In the genomic region with DNA sequence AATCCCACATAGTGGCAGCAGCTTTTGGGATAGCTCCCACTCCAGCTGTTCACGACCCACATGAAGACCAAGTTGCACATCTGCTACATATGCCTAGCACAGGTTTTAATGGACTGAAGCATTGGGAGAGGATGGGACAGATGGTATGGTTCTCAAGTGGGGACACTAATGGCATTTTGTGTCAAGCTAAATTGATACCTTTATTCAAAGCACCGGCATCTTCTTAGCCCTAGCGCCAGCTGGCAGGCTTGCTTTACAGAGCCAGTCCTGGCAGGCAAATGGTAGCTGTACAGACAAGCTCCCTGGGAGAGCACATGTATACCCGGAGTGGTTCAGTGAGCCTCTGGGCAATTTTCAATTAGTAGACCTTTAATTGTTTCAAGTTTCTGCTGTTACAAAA, we compare ENCODE assay signal across 13 mouse cellular contexts. TPM values are rescaled to one million over a fixed set of nuclear protein-coding genes. Genes with fewer than 3 reads are reported as not detected.
DNase-seq lines count a peak whose midpoint lies in the region; ATAC-seq lines count a peak whose summit lies in the region.
"Had no signal": no experiment of that assay in that cellular context is flagged by ENCODE, and none has a peak within 500 bp of the region (broad histone marks: within the 10 kb centered on the region; RNA-seq: fewer than 3 reads in every experiment).

No protein-coding gene starts in this region.

- H3K4me1 ChIP-seq in hindbrain, embryonic 11.5 days (replicated peaks; ENCODE audit: control insufficient read depth, insufficient read depth, low read length) = no peaks in the 10 kb centered on the region
- H3K4me1 ChIP-seq in hindbrain, embryonic 12.5 days = no peaks in the 10 kb centered on the region
- no peaks in the 10 kb centered on the region for H3K4me1 ChIP-seq in hindbrain, embryonic 15.5 days (replicated peaks)

- H3K9ac ChIP-seq in hindbrain, embryonic 11.5 days (ENCODE audit: low read depth, low read length) = no peak overlapping the region
- no peak overlapping the region for H3K9ac ChIP-seq in hindbrain, embryonic 12.5 days
- H3K9ac ChIP-seq in hindbrain, embryonic 15.5 days = no peak overlapping the region
- H3K9ac ChIP-seq: lung, embryonic 14.5 days had no signal

- no peak overlapping the region for H3K4me3 ChIP-seq in hindbrain, embryonic 11.5 days (ENCODE audit: low read depth, low read length)
- no peak overlapping the region for H3K4me3 ChIP-seq in hindbrain, embryonic 12.5 days
- no peak overlapping the region for H3K4me3 ChIP-seq in hindbrain, embryonic 15.5 days

- H3K36me3 ChIP-seq in hindbrain, embryonic 11.5 days (ENCODE audit: control insufficient read depth, insufficient read depth, low read length) = no peaks in the 10 kb centered on the region
- no peaks in the 10 kb centered on the region for H3K36me3 ChIP-seq in hindbrain, embryonic 12.5 days
- H3K36me3 ChIP-seq in hindbrain, embryonic 15.5 days = no peaks in the 10 kb centered on the region
- H3K36me3 ChIP-seq: G1E had no signal

- 84% methylated on average over 4 of the region's 4 CpGs for WGBS in hindbrain, embryonic 11.5 days
- WGBS in hindbrain, embryonic 12.5 days = 67% methylated on average over 4 of the region's 4 CpGs
- 51% methylated on average over 4 of the region's 4 CpGs for WGBS in hindbrain, embryonic 15.5 days

- H3K27ac ChIP-seq in hindbrain, embryonic 11.5 days (ENCODE audit: low read depth, low read length) = no peak overlapping the region
- no peak overlapping the region for H3K27ac ChIP-seq in hindbrain, embryonic 12.5 days
- H3K27ac ChIP-seq in hindbrain, embryonic 15.5 days (replicated peaks) = no peak overlapping the region

- H3K27me3 ChIP-seq in hindbrain, embryonic 11.5 days (ENCODE audit: control insufficient read depth, insufficient read depth, low read length) = no peaks in the 10 kb centered on the region
- no peaks in the 10 kb centered on the region for H3K27me3 ChIP-seq in hindbrain, embryonic 12.5 days
- H3K27me3 ChIP-seq in hindbrain, embryonic 15.5 days = no peaks in the 10 kb centered on the region

- 0 out of 2 replicates have a peak, but pooled peaks have one; percentile 51 for ATAC-seq in hindbrain, embryonic 11.5 days (ENCODE audit: low FRiP score)
- ATAC-seq in hindbrain, embryonic 12.5 days (ENCODE audit: low FRiP score) = no peak
- peak; percentile 91 for ATAC-seq in hindbrain, embryonic 15.5 days (ENCODE audit: low FRiP score, low read depth)

- no peak overlapping the region for H3K4me2 ChIP-seq in hindbrain, embryonic 11.5 days (replicated peaks; ENCODE audit: low read depth, low read length)
- no peak overlapping the region for H3K4me2 ChIP-seq in hindbrain, embryonic 12.5 days (replicated peaks)
- no peak overlapping the region for H3K4me2 ChIP-seq in hindbrain, embryonic 15.5 days
- H3K4me2 ChIP-seq: lung, embryonic 14.5 days had no signal

- H3K9me3 ChIP-seq in hindbrain, embryonic 11.5 days (ENCODE audit: control insufficient read depth, low read length) = no peaks in the 10 kb centered on the region
- no peaks in the 10 kb centered on the region for H3K9me3 ChIP-seq in hindbrain, embryonic 12.5 days (replicated peaks)
- H3K9me3 ChIP-seq in hindbrain, embryonic 15.5 days = no peaks in the 10 kb centered on the region
- H3K9me3 ChIP-seq: G1E had no signal

- no peak for DNase-seq in hindbrain, embryonic 11.5 days (ENCODE audit: low spot score)
- peak; percentile 16 for DNase-seq in retina, postnatal 1 day
- no peak for DNase-seq in retina, embryonic 14.5 days (ENCODE audit: low spot score)
- no peak for DNase-seq in testis, postnatal 14 days (ENCODE audit: low spot score)
- no peak for DNase-seq in thymus, postnatal 4 days
- DNase-seq: cerebellum, adult 11-12 months; kidney, adult 8-10 months; lung, embryonic 14.5 days had no signal

RNA-seq across cellular contexts. Expression of a gene that starts 3.4 kb away (rescaled TPM):
- polyA plus RNA-seq in hindbrain, embryonic 11.5 days (2014; fragmentation: Nextera tagmentation; extraction: Ambion mirVana) = 0.11 and 0.17 TPM in 2 replicates
- 0.14 TPM in 1 of 2 replicates, not detected in the other for polyA plus RNA-seq in hindbrain, embryonic 12.5 days (2016; fragmentation: Nextera tagmentation; extraction: Ambion mirVana)
- 0.19 and 0.42 TPM in 2 replicates for polyA plus RNA-seq in hindbrain, embryonic 15.5 days (2015; fragmentation: Nextera tagmentation; extraction: Ambion mirVana)

RNA-seq across cellular contexts. Expression of a gene that starts 35.4 kb away (rescaled TPM):
- not detected in 2 replicates for polyA plus RNA-seq in hindbrain, embryonic 11.5 days (2014; fragmentation: Nextera tagmentation; extraction: Ambion mirVana)
- not detected in 2 replicates for polyA plus RNA-seq in hindbrain, embryonic 12.5 days (2016; fragmentation: Nextera tagmentation; extraction: Ambion mirVana)
- polyA plus RNA-seq in hindbrain, embryonic 15.5 days (2015; fragmentation: Nextera tagmentation; extraction: Ambion mirVana) = not detected in 2 replicates
- polyA plus RNA-seq: G1E; heart, embryonic 14.5 days; liver, adult 2 months; lung, embryonic 14.5 days had no signal

RNA-seq across cellular contexts. Expression of a gene that starts 35.5 kb away (rescaled TPM):
- polyA plus RNA-seq in hindbrain, embryonic 11.5 days (2014; fragmentation: Nextera tagmentation; extraction: Ambion mirVana) = 21.2 and 24.2 TPM in 2 replicates
- 28.3 and 34.9 TPM in 2 replicates for polyA plus RNA-seq in hindbrain, embryonic 12.5 days (2016; fragmentation: Nextera tagmentation; extraction: Ambion mirVana)
- 28.9 and 31.1 TPM in 2 replicates for polyA plus RNA-seq in hindbrain, embryonic 15.5 days (2015; fragmentation: Nextera tagmentation; extraction: Ambion mirVana)
- polyA plus RNA-seq: G1E had no signal
